Mouse (Mus musculus) forebrain, embryonic 12.5 days (tissue): ENCODE results near the gene Clba1. TPM values are rescaled to one million over a fixed set of nuclear protein-coding genes. Genes with fewer than 3 reads are reported as not detected.

Experiments used
- ATAC-seq: fragments of 200-750 bp; cut with Nextera tagmentation; 2 replicates; pipeline ENCODE4 v1.8.0; 2017; ENCODE audit warnings: moderate TSS enrichment; ENCODE audit not compliant: low FRiP score
- H3K27ac ChIP-seq: fragments of 300-500 bp; sonication (generic); 2 replicates; pipeline ENCODE4 v1.5.1; 2016; ENCODE audit warnings: mild to moderate bottlenecking
- H3K27me3 ChIP-seq: fragments of 300-500 bp; sonication (generic); 2 replicates; pipeline ENCODE4 v1.6.1; 2016; ENCODE audit warnings: mild to moderate bottlenecking
- H3K36me3 ChIP-seq: fragments of 300-500 bp; sonication (generic); replicated peaks from 2 replicates; pipeline ENCODE4 v1.6.1; 2016; ENCODE audit warnings: mild to moderate bottlenecking
- H3K4me1 ChIP-seq: fragments of 300-500 bp; sonication (generic); 2 replicates; pipeline ENCODE4 v1.6.1; 2016
- H3K4me2 ChIP-seq: fragments of 300-500 bp; sonication (generic); 2 replicates; pipeline ENCODE4 v1.6.1; 2016; ENCODE audit warnings: mild to moderate bottlenecking, moderate library complexity
- H3K4me3 ChIP-seq: fragments of 300-500 bp; sonication (generic); replicated peaks from 2 replicates; pipeline ENCODE4 v1.5.1; 2016; ENCODE audit warnings: mild to moderate bottlenecking
- H3K9ac ChIP-seq: fragments of 300-500 bp; sonication (generic); 2 replicates; pipeline ENCODE4 v1.6.1; 2016; ENCODE audit warnings: mild to moderate bottlenecking
- H3K9me3 ChIP-seq: fragments of 300-500 bp; sonication (generic); 2 replicates; pipeline ENCODE4 v1.6.1; 2016
- WGBS: fragments of 180-500 bp; shearing (Covaris S2); methylation state at CpG from one replicate; pipeline ENCODE4 v1.1.7; 2016; 5-methylcytosine and 5-hydroxymethylcytosine counted together
- polyA plus RNA-seq: library from polyadenylated mRNA; unstranded; fragments of >200 nt; fragmentation: Nextera tagmentation; extraction: Ambion mirVana; gene quantifications from 2 replicates; pipeline ENCODE4 v1.2.1, GENCODE M21; 2016

The Clba1 gene
- polyA plus RNA-seq, 1 experiment from 2014 or later, result 13.7 TPM

- Histone ChIP-seq H3K27me3 (no peaks in the 10 kb centered on the region), H3K36me3 (no peaks in the 10 kb centered on the region), H3K9ac (no peak overlapping the region), H3K9me3 (no peaks in the 10 kb centered on the region), H3K4me3 (no peak overlapping the region), H3K27ac (no peak overlapping the region), H3K4me2 (no peak overlapping the region), H3K4me1 (no peaks in the 10 kb centered on the region)
- WGBS, result 82% methylated on average over 11 of the region's 11 CpGs
- ATAC-seq, result no peak
Observed at GRCm38 (mm10) chr12:112849235-112850022, 40.7 kb downstream of the Clba1 start.

- no peak for ATAC-seq
- H3K36me3 ChIP-seq, result no peaks in the 10 kb centered on the region
- H3K4me3 ChIP-seq, result no peak overlapping the region
- WGBS, result 90% methylated on average over 9 of the region's 9 CpGs
- H3K9me3 ChIP-seq, result no peaks in the 10 kb centered on the region
- H3K27me3 ChIP-seq, result no peaks in the 10 kb centered on the region
- no peak overlapping the region for H3K27ac ChIP-seq
- no peaks in the 10 kb centered on the region for H3K4me1 ChIP-seq
- H3K4me2 ChIP-seq, result no peak overlapping the region
- no peak overlapping the region for H3K9ac ChIP-seq
Observed at GRCm38 (mm10) chr12:112850344-112850743, 41.6 kb downstream of the Clba1 start.

GRCm38 (mm10) chr12:112851116-112851515 is 42.4 kb downstream of the Clba1 start:
- ATAC-seq, result no peak
- no peaks in the 10 kb centered on the region for H3K4me1 ChIP-seq
- 56% methylated on average over 8 of the region's 8 CpGs for WGBS
- H3K4me3 ChIP-seq, result no peak overlapping the region
- no peaks in the 10 kb centered on the region for H3K9me3 ChIP-seq
- no peaks in the 10 kb centered on the region for H3K36me3 ChIP-seq
- no peak overlapping the region for H3K27ac ChIP-seq
- H3K4me2 ChIP-seq, result no peak overlapping the region
- H3K27me3 ChIP-seq, result no peaks in the 10 kb centered on the region
- no peak overlapping the region for H3K9ac ChIP-seq

- Histone ChIP-seq H3K27me3 (no peaks in the 10 kb centered on the region), H3K4me3 (no peak overlapping the region), H3K9ac (no peak overlapping the region), H3K4me2 (no peak overlapping the region), H3K9me3 (no peaks in the 10 kb centered on the region), H3K4me1 (no peaks in the 10 kb centered on the region), H3K27ac (no peak overlapping the region), H3K36me3 (no peaks in the 10 kb centered on the region)
- 89% methylated on average over 11 of the region's 11 CpGs for WGBS
- no peak for ATAC-seq
Observed at GRCm38 (mm10) chr12:112853050-112853729, 44.5 kb downstream of the Clba1 start.

GRCm38 (mm10) chr12:112854610-112855333 is 46.0 kb downstream of the Clba1 start:
- Histone ChIP-seq H3K9ac (no peak overlapping the region), H3K36me3 (no peaks in the 10 kb centered on the region), H3K4me1 (no peaks in the 10 kb centered on the region), H3K9me3 (no peaks in the 10 kb centered on the region), H3K4me2 (no peak overlapping the region), H3K4me3 (no peak overlapping the region), H3K27ac (no peak overlapping the region), H3K27me3 (no peaks in the 10 kb centered on the region)
- no peak for ATAC-seq
- 84% methylated on average over 7 of the region's 7 CpGs for WGBS

GRCm38 (mm10) chr12:112856338-112856737 is 47.6 kb downstream of the Clba1 start:
- Histone ChIP-seq H3K4me2 (no peak overlapping the region), H3K27ac (no peak overlapping the region), H3K9me3 (no peaks in the 10 kb centered on the region), H3K4me1 (no peaks in the 10 kb centered on the region), H3K36me3 (no peaks in the 10 kb centered on the region), H3K9ac (no peak overlapping the region), H3K4me3 (no peak overlapping the region), H3K27me3 (no peaks in the 10 kb centered on the region)
- no peak for ATAC-seq
- 93% methylated on average over 3 of the region's 3 CpGs for WGBS

- Histone ChIP-seq H3K9ac (no peak overlapping the region), H3K27me3 (no peaks in the 10 kb centered on the region), H3K4me2 (no peak overlapping the region), H3K27ac (no peak overlapping the region), H3K4me1 (no peaks in the 10 kb centered on the region), H3K9me3 (no peaks in the 10 kb centered on the region), H3K4me3 (no peak overlapping the region), H3K36me3 (no peaks in the 10 kb centered on the region)
- 76% methylated on average over 9 of the region's 9 CpGs for WGBS
- no peak for ATAC-seq
Observed at GRCm38 (mm10) chr12:112857021-112857925, 48.5 kb downstream of the Clba1 start.

GRCm38 (mm10) chr12:112858581-112859336 is 50.0 kb downstream of the Clba1 start:
- H3K9ac ChIP-seq, result no peak overlapping the region
- H3K27me3 ChIP-seq, result 0 out of 2 replicates have a peak, but pooled peaks cover 3% of the 10 kb centered on the region
- H3K4me2 ChIP-seq, result no peak overlapping the region
- H3K4me3 ChIP-seq, result no peak overlapping the region
- H3K27ac ChIP-seq, result no peak overlapping the region
- H3K36me3 ChIP-seq, result no peaks in the 10 kb centered on the region
- no peaks in the 10 kb centered on the region for H3K4me1 ChIP-seq
- no peaks in the 10 kb centered on the region for H3K9me3 ChIP-seq
- ATAC-seq, result no peak
- WGBS, result 92% methylated on average over 9 of the region's 9 CpGs

GRCm38 (mm10) chr12:112859930-112860329 is 51.2 kb downstream of the Clba1 start:
- H3K4me3 ChIP-seq, result no peak overlapping the region
- H3K9me3 ChIP-seq, result no peaks in the 10 kb centered on the region
- no peak for ATAC-seq
- no peaks in the 10 kb centered on the region for H3K4me1 ChIP-seq
- no peak overlapping the region for H3K9ac ChIP-seq
- H3K27me3 ChIP-seq, result 0 out of 2 replicates have a peak, but pooled peaks cover 3% of the 10 kb centered on the region
- WGBS, result 83% methylated on average over 8 of the region's 8 CpGs
- H3K27ac ChIP-seq, result no peak overlapping the region
- no peak overlapping the region for H3K4me2 ChIP-seq
- H3K36me3 ChIP-seq, result no peaks in the 10 kb centered on the region

GRCm38 (mm10) chr12:112860765-112861164 is 52.0 kb downstream of the Clba1 start:
- Histone ChIP-seq H3K9ac (no peak overlapping the region), H3K36me3 (no peaks in the 10 kb centered on the region), H3K9me3 (no peaks in the 10 kb centered on the region), H3K4me1 (no peaks in the 10 kb centered on the region), H3K4me3 (no peak overlapping the region), H3K27ac (no peak overlapping the region), H3K27me3 (0 out of 2 replicates have a peak, but pooled peaks cover 3% of the 10 kb centered on the region), H3K4me2 (no peak overlapping the region)
- WGBS, result 81% methylated on average over 7 of the region's 7 CpGs
- no peak for ATAC-seq

GRCm38 (mm10) chr12:112861911-112862321 is 53.2 kb downstream of the Clba1 start:
- Histone ChIP-seq H3K9ac (no peak overlapping the region), H3K4me3 (no peak overlapping the region), H3K4me2 (no peak overlapping the region), H3K36me3 (no peaks in the 10 kb centered on the region), H3K9me3 (no peaks in the 10 kb centered on the region), H3K27me3 (0 out of 2 replicates have a peak, but pooled peaks cover 3% of the 10 kb centered on the region), H3K27ac (no peak overlapping the region), H3K4me1 (no peaks in the 10 kb centered on the region)
- ATAC-seq, result no peak
- 72% methylated on average over 9 of the region's 9 CpGs for WGBS
